Mouse (Mus musculus): ENCODE measurements around the gene Sdk1.

Gene Sdk1

DNA sequence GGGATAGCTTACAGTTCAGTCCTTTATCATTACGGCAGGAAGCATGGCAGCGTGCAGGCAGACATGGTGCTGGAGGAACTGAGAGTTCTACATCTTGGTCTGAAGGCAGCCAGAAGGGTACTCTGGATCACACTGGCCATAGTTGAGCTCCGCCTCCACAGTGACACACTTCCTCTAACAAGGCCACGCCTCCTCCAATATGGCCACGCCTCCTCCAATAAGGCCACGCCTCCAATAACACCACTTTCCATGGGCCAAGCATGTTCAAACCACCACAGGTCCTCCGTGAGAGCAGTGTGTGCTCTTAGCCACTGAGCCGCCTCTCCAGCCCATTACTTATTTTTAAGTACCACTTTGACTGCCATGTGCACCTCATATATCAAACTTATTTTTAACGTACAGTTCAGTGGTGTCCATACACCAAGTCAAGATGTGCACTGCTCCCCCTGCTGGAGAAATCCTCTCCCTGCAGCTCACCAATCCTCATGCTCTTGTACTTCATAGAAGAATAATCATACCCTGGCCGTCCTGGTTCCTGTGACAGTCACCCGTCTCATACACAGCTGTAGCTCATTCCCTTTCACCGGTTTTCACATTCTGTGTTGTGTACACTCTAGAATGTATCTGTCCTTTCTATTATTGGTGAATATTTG is 979.7 kb downstream of the Sdk1 start:
- in situ Hi-C loops (cut with MboI, MseI), result no loop called here

DNA sequence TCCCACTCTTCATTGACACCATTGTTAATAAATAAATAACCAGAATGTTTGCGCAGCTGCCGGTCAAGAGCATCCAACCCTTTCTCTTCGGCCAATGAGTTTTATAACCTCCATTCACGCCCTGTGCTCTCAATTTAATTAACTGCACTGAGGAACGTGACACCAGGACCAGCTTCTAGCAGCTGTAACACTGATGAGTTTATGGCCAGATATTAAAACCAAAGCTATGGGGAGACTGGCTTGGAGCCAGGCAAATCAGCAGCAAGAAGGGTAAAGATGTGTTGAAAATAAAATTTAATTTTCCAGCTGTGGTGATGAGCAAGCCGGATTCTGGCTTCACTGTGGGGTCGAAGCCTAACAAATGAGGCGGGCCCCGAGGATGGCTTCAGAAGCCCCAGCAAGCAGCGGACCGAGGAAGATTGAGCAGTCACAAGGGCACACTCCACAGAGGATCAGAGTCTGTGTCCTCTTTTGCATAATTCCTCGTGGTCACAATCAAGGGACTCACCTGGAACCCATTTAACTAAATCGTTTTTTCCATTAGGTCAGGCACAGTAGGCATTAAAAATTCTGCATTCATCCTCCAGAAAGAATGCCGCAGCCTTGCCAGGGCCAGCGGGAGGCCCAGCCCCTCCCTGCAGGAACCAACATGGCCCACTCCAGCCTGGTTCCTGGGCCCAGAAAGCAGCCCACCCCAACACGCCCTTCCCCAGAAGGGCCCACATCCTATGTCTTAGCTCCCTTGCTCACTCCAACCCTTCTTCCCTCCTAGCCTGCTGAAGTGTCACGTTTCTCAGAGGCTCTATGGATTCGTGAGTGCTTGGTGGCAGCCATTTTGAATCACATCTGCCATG is 987.9 kb downstream of the Sdk1 start:
- in situ Hi-C loops (cut with MboI, MseI), result no loop called here

DNA sequence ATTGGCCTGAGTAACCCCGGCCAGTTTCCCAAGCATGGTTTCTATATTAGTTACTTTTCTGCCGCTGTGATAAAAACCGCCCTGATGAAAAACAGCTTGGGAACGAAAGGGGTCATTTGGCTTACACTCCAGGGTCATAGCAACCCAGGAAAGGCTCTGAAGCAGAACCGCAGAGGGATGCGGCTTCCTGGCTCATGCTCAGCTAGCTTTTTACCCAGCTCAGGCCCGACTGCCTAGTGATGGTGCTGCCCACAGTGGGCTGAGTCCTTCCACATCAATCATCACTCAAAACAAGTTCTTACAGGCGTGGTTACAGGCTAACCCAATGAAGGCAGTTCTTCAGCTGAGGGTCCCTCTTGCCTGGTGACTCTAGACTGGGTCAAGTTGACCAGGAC is 988.5 kb downstream of the Sdk1 start:
- in situ Hi-C loops (cut with MboI, MseI), result no loop called here

- in situ Hi-C loops (cut with MboI, MseI), result no loop called here
Observed at GRCm38 (mm10) chr5:142240288-142240687, 999.0 kb downstream of the Sdk1 start.

- in situ Hi-C loops (cut with MboI, MseI), result no loop called here
Observed at GRCm38 (mm10) chr5:142242597-142242996, 1001.3 kb downstream of the Sdk1 start.

- in situ Hi-C loops (cut with MboI, MseI), result no loop called here
Observed at GRCm38 (mm10) chr5:142243069-142243468, 1001.8 kb downstream of the Sdk1 start.

- in situ Hi-C loops (cut with MboI, MseI), result no loop called here
Observed at GRCm38 (mm10) chr5:142256231-142256630, 1014.9 kb downstream of the Sdk1 start.

DNA sequence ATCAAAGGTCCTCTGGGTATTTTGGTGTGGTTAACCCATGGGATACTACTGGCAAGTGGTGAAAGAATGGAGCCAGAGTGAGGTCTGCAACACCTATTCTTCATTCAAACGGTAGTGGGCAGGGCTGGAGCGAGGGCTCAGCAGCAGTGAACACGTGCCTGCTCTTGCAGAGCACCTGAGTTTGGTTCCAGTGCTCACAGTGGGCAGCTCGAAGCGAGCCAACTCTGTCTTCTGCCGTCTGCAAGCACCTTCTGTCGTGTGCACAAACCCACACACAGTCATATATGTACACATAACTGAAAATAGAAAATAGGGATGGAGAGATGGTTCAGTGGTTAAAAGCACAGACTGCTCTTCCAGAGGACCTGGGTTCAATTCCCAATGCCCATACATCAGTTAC is 1017.4 kb downstream of the Sdk1 start:
- in situ Hi-C loops (cut with MboI, MseI), result no loop called here

- in situ Hi-C loops (cut with MboI, MseI), result no loop called here
Observed at GRCm38 (mm10) chr5:142262060-142262459, 1020.8 kb downstream of the Sdk1 start.
